Mouse (Mus musculus) gastrocnemius, postnatal 14 days (tissue): Measurements from ENCODE around the gene Thsd4. TPM values are rescaled to one million over a fixed set of nuclear protein-coding genes. Genes with fewer than 3 reads are reported as not detected.
"Not testable (repeated sequence)": the region's sequence is repeated elsewhere in the genome, so short reads cannot be mapped to it uniquely, and the experiment has no call there.

Experiments
- DNase-seq: peaks from one replicate; pipeline ENCODE4 v3.0.0; 2021; ENCODE audit warnings: mixed read lengths
- intact Hi-C: fragments of 180-260 bp; cut with DNase I; formaldehyde crosslinking; loops from one replicate; pipeline ENCODE4 v1.15.1; 2025; ENCODE audit warnings: low total_unique reads
- total RNA-seq, 2 experiments: library from RNA; stranded (reverse); gene quantifications; 2 replicates each; pipeline ENCODE4 v1.2.3; 2021

Thsd4 gene
- total RNA-seq, 2 experiments from 2014 or later = 2.4 to 3.7 TPM

DNA sequence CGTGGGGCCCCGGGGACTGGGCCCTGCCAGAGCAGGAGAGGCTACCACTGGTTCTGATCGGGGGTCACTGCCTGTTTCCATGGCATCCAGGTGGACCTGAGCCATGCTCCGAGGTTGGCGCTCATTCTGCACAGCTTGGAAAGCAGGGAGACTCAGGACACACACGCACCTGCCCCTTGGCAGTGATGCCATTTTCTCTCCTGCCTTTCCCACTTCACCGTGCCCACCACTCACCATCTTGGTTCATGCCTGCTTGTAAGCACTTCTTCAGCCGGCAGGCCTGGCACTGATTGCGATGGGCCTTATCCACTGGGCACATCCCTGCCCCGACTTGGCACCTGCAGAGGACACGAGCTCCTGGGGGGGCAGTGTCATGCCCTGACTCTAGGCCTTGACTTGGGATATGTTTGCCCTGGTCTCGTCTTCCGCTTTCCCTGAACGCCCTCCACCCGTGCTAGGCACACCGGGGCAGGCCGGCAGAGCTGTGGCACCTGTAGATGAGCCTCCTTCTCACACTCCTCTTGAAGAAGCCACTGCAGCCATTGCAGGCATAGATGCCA, 573.1 kb downstream of the Thsd4 start:
- intact Hi-C loops = no loop called here
- no peak for DNase-seq

DNA sequence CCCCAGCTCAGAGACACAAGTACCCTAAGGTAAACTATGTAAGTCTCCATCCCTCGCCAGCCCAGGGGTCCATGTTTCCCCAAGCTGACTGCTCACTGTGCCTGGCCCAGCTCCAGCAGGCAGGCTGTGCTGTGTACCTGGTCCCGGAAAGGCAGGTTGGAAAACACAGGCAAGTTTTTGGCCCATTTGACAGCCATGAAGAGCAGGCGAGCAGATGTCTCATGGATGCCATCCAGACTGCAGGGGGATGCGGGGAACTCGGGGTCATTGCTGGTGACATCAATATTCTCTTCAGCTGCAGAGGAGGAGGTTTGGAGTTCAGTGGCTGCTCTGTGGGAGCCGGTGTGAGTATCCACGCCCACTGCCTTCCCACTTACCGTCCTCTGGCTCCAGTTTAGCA, 573.6 kb downstream of the Thsd4 start:
- intact Hi-C loops = no loop called here
- no peak for DNase-seq

DNA sequence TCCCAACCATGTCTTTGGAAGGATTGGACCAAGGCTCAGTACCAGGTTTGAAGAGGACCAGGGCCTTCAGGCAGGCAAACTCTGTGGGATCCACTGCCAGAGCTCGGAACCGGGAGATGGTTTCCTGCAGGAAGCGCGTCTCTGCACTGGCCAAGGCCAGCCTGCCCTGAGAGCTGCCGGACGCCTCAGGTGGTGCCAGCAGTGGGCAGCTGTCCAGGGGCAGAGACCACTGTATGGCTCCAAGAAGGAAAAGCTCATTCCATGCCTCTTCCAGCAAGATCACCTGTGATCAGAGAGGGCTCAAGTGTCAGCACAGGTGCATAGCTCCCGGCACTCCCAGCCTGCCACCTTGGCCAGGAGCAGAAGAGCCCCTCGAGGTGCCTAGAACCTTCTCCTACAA, 574.6 kb downstream of the Thsd4 start:
- intact Hi-C loops = no loop called here
- DNase-seq = no peak

DNA sequence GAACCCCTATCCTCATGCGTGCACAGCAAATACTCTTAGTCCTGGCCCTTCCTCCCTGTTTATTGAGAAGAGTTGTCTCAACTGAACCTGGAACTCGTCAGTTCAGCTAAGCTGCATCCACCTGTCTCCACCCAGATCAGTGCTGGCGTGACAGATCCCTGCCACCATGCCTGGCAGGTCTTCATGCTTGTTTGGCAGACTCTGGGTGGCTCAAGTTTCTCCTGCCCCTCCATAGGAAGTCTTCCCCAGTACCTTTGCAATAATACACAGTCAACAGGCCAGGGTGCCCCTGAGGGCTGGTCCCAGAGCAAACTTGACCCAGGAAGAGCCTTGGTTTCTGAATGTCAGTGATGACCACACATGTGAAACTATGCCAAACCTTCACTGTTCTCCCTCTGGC, 576.6 kb downstream of the Thsd4 start:
- no peak for DNase-seq
- intact Hi-C loops = no loop called here

DNA sequence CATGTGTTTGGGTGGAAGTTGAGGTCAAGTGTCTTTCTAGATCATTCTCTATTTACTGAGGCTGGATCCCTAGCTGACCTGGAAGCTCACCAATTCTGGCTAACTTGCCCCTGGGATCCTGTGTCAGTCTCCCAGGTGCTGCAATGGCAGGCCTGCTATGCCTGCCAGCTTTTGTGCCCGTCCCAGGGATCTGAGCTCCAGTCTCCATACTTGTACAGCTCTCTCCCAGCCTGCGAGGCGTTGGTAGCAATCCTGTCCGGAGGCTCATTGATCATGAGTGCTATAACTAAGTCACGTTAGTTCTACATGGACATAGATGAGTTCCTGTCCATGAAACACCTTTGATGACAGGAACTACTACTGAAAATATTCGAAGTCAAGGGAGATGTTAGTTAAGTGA, 578.0 kb downstream of the Thsd4 start:
- intact Hi-C loops = no loop called here
- no peak for DNase-seq

DNA sequence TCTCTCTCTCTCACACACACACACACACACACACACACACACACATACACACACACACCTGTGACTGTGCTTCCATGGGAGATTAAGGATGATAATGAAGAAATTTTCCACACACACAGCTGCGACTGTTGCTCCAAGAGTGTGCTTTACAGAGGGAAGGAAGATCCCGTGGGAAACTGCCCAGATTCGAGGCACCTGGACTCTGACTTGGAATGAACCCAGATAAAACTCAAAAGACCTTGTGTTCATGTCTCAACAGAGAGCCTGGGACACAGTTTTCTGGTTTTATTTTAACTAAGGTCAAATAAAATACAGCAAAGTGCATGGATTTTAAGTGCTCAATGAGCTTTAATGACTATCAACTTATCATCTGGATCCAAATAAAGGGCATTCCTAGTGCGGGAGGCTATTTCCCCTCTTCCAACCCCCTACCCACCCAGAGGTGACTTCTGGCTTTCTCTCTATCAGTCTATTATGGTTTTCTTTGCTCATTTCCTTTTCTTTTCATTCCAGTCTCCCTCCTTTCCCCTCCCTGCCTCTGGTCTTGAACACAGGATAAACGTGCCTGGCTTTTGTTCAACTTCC, 579.3 kb downstream of the Thsd4 start:
- no peak for DNase-seq
- intact Hi-C loops = no loop called here

DNA sequence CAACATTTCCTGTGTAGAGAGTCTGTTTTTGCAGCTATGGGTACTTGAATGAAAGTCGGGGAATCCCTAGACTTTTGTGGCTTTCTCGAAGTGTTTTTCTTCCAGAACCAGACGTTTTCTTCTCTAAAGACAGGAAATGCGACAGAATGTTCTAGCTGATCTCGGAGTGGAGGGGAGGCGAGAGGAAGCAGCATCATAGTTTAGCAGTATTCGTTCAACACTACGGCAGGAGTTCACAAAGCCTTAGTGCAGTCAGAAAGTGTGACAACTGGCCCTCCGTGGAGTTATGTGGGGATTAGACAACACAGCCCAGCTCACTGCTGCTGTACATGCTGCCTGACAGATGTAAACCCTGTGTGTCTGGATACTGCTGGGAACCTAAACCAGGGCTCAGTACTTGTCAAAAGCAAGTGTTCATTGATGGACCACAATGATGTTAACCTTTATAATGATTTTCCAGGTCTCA, 579.9 kb downstream of the Thsd4 start:
- no peak for DNase-seq
- intact Hi-C loops = no loop called here

DNA sequence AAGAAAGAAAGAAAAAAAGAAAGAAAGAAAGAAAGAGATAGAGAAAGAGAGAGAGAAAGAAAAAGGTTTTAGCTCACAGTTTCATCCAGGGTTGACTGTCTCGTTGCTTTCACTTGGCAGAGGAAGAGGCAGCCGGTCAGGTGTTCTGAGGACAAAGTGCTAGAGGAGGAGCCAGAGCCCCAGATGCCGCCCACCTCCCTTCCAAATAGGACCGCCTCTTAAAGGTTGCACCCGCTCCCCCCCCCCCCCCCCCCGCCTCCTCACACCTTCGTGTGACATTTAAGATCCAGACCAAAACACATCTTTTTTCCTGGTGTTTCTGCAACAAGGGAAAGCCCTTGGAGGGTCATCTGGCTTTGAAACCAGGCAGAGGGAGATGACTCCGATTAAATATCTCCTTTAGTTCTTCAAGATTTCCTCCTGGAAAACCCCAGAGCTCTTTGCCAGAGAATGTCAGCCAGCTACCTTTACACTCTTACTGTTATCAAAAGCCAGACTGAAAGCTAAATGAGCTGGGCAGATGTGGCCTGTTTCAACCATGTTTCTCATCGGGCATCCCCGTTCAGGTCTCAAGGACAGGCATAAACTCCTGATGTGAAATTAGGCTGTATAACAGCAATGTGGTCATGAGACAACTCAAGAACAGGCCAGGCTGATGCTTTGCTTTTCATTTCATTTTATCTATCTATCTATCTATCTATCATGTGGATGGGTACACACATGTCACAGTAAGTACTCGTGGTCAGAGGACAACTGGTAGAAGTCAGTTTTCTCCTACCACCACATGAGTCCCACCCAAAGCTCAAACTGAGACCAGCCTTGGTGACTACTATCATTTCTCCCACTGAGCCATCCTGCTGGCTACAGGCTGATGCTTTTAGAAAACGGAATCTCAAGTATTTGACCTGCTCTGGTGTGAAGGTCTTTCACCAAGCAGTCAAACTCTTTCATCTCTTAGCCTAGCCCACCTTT, 580.6 kb downstream of the Thsd4 start:
- no peak for DNase-seq
- intact Hi-C loops = no loop called here

DNA sequence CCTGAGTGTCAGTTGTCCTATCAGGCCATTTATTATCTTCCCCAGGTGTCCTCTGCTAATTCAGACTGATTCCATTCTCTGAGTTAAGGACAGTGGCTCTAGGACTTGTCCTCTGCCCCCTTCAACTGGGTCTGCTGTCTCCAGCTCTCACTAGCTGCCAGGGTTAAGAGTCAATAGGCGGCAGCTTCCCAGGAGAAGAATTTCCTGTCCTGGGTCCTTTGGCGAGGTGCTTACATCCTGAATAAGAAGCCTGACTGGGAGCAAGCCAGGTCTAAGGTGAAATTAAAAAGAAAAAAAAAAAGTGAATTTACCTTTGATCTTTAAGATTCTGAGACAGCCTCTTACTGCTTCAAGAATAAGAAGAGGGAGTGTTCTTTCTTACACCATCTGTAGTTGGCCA, 582.2 kb downstream of the Thsd4 start:
- intact Hi-C loops = no loop called here
- no peak for DNase-seq

DNA sequence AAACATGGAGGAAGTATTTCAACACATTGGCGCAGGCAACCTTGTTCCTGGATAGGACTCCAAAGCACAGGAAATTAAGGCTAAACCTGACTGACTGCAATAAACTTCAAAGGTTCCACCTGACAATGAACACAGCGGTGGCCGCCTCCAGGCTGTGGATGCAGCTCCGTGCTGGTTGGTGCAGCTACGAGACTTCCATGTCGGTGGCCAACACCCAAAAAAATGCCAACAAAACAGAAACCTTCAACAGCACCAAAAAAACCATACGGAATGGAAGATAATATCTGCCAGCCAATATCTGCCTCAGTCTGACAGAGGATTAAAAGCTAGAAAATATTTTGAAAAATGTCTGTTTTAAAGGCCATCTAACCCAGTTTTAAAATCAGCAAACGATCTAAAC, 583.3 kb downstream of the Thsd4 start:
- DNase-seq = no peak
- intact Hi-C loops = no loop called here

DNA sequence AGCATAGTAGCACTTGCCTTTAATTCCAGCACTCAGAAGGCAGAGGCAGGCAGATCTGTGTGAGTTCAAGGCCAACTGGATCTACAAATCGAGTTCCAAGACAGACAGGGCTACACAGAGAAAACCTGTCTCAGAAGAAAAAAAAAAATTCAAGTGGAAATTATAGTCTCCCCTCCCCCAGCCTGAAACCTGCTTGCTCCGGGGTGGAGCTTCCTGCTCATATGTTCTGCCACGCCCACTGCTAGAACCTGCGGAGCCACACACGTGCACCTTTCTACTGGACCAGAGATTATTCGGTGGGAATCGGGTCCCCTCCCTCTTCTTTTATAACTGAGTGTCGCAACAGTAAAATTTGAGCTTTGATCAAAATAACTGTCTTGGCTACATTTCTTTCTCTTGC, 586.0 kb downstream of the Thsd4 start:
- intact Hi-C loops, DNase-seq: not testable (repeated sequence)

DNA sequence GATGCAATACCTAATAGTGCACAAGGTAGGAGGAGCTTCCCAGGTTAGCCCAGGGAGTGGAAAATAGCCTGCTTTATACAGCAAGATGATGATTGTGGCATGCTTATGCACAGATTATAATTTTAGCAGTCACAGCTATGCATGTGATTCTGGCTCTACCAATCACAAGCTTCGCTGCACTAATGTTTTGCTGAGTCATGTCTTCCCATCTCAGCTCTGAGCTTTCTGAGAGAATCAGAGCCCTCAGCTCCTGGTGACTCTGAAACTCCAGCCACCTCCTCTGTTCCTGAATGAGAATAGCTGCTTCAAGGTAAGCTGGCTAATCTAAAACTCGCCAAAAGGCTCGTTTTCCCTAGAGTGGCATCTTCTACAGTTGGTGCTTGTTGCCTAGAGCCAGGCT, 591.6 kb downstream of the Thsd4 start:
- intact Hi-C loops = no loop called here
- no peak for DNase-seq

Other genes starting within 250 kb of the Thsd4 start
- 1 to 10 TPM; 3.4 to 3.5 TPM for gene Lrrc49, start 166.1 kb upstream of the Thsd4 start, total RNA-seq
- 1 to 10 TPM; 1.6 TPM for gene Larp6, start 190.9 kb upstream of the Thsd4 start, total RNA-seq